Mouse (Mus musculus): ENCODE measurements around the gene Hbq1b. TPM values are rescaled to one million over a fixed set of nuclear protein-coding genes. Genes with fewer than 3 reads are reported as not detected.

The Hbq1b gene
- polyA plus RNA-seq, 1 experiment from 2014 or later, result 4.9 TPM

DNA sequence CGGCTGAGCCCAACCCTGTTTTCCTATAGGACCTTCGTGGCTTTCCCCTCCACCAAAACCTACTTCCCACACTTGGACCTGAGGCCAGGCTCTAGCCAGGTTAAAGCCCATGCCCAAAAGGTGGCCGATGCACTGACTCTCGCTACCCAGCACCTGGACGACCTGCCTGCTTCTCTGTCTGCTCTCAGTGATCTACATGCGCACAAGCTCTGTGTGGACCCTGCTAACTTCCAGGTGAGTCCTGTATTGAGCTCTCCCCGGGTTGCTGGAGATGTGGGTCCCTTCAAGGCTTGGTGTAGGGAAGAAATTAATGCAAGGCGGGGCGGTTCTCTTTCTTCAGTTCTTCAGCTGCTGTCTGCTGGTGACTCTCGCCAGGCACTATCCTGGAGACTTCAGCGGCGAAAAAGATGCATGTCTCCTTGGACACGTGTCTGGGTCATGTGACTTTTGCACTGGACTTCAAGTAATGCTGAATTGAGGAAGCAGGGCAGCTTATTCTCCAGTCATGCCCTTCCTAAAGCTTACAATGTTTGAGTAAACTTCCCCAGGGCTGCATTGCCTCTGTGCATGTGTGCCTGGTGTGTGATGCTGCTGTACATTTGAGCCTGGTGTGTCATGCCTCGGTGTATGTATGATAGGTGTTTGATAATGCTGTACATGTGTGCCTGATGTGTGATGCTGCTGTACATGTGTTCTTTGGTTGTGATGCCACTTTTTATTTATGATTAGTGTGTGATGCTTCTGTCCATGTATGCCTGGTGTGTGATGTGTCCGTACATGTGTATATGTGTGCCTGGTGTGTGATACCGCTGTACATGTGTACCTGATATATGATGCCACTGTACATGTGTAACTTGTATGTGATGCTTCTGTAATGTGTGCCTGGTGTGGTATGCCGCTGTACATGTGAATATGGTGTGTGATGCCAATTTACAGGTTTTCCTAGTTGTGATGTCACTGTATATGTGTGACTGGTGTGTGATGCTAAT is 13.8 kb downstream of the Hbq1b start:
- H3K9ac ChIP-seq (ENCODE audit: low read length), result no peak overlapping the region
- H3K4me2 ChIP-seq (ENCODE audit: low read depth, severe bottlenecking), result peak overlapping the region; percentile 27; the same call in 1 of the 2 replicates
- no peak overlapping the region for H3K4me3 ChIP-seq (ENCODE audit: low read depth, low read length)
- H3K27me3 ChIP-seq (ENCODE audit: control insufficient read depth, insufficient read depth, low read length), result 0 out of 2 replicates have a peak, but pooled peaks cover 3% of the 10 kb centered on the region
- DNase-seq (ENCODE audit: low spot score), result no peak
- H3K36me3 ChIP-seq (ENCODE audit: control insufficient read depth, insufficient read depth, low read length), result no peaks in the 10 kb centered on the region
- H3K9me3 ChIP-seq (ENCODE audit: control insufficient read depth, low read length), result no peaks in the 10 kb centered on the region
- no peak overlapping the region for H3K27ac ChIP-seq (replicated peaks; ENCODE audit: low read depth, low read length)
- 0 out of 2 replicates have a peak, but pooled peaks have one; percentile 45 for ATAC-seq (ENCODE audit: insufficient number of reproducible peaks, low FRiP score, low TSS enrichment, low read depth)
- WGBS, result 59% methylated on average over 14 of the region's 17 CpGs
- H3K4me1 ChIP-seq (ENCODE audit: control insufficient read depth, insufficient read depth, low read length), result no peaks in the 10 kb centered on the region

- Histone ChIP-seq H3K27me3 (ENCODE audit: control insufficient read depth, insufficient read depth, low read length) (0 out of 2 replicates have a peak, but pooled peaks cover 3% of the 10 kb centered on the region), H3K4me3 (ENCODE audit: low read depth, low read length) (no peak overlapping the region), H3K36me3 (ENCODE audit: control insufficient read depth, insufficient read depth, low read length) (no peaks in the 10 kb centered on the region), H3K27ac (replicated peaks; ENCODE audit: low read depth, low read length) (no peak overlapping the region), H3K9me3 (ENCODE audit: control insufficient read depth, low read length) (no peaks in the 10 kb centered on the region), H3K9ac (ENCODE audit: low read length) (no peak overlapping the region), H3K4me2 (ENCODE audit: low read depth, severe bottlenecking) (no peak overlapping the region), H3K4me1 (ENCODE audit: control insufficient read depth, insufficient read depth, low read length) (no peaks in the 10 kb centered on the region)
- DNase-seq (ENCODE audit: low spot score) (no peak), ATAC-seq (ENCODE audit: insufficient number of reproducible peaks, low FRiP score, low TSS enrichment, low read depth) (no peak)
- 78% methylated on average over 1 of the region's 1 CpGs for WGBS
These were observed 14.7 kb downstream of the Hbq1b start for GRCm38 (mm10) chr11:32301506-32301905.

DNA sequence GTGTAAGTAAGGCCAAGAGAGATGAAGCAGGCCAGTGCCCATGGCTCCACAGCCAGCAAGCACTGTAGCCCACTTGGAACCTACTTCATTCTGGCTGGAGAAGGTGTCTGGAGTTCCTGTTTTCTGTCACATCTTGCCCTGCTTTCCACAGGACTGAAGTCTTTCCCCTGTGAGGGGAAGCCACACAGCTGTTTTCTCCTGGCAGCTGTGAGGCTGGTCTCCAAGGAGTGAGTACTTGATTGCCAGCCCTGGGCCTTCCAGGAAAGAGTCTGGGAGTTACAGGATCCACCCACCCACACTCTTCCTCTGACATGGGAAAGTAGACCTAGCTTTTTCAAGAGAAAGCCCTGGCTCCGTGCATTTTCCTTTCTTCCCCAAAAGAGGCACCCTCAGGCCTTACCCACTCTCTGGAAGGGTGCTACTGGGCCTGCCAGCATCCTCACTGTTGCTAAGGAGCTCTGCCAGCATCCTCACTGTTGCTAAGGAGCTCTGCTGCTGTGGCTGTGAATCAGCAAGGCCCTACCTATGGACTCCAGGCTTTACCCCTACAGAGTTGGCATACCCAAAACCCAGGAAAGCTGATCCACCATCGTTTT is 16.2 kb downstream of the Hbq1b start:
- 52% methylated on average over 2 of the region's 2 CpGs for WGBS
- ATAC-seq (ENCODE audit: insufficient number of reproducible peaks, low FRiP score, low TSS enrichment, low read depth) (no peak), DNase-seq (ENCODE audit: low spot score) (no peak)
- Histone ChIP-seq H3K27ac (replicated peaks; ENCODE audit: low read depth, low read length) (no peak overlapping the region), H3K4me2 (ENCODE audit: low read depth, severe bottlenecking) (no peak overlapping the region), H3K4me3 (ENCODE audit: low read depth, low read length) (no peak overlapping the region), H3K4me1 (ENCODE audit: control insufficient read depth, insufficient read depth, low read length) (no peaks in the 10 kb centered on the region), H3K9ac (ENCODE audit: low read length) (no peak overlapping the region), H3K9me3 (ENCODE audit: control insufficient read depth, low read length) (no peaks in the 10 kb centered on the region), H3K36me3 (ENCODE audit: control insufficient read depth, insufficient read depth, low read length) (no peaks in the 10 kb centered on the region), H3K27me3 (ENCODE audit: control insufficient read depth, insufficient read depth, low read length) (0 out of 2 replicates have a peak, but pooled peaks cover 3% of the 10 kb centered on the region)

- 0 out of 2 replicates have a peak, but pooled peaks cover 3% of the 10 kb centered on the region for H3K27me3 ChIP-seq (ENCODE audit: control insufficient read depth, insufficient read depth, low read length)
- 90% methylated on average over 1 of the region's 1 CpGs for WGBS
- DNase-seq (ENCODE audit: low spot score) (no peak), ATAC-seq (ENCODE audit: insufficient number of reproducible peaks, low FRiP score, low TSS enrichment, low read depth) (no peak)
- H3K36me3 ChIP-seq (ENCODE audit: control insufficient read depth, insufficient read depth, low read length), result no peaks in the 10 kb centered on the region
- no peak overlapping the region for H3K4me3 ChIP-seq (ENCODE audit: low read depth, low read length)
- H3K9me3 ChIP-seq (ENCODE audit: control insufficient read depth, low read length), result no peaks in the 10 kb centered on the region
- H3K9ac ChIP-seq (ENCODE audit: low read length), result no peak overlapping the region
- H3K27ac ChIP-seq (replicated peaks; ENCODE audit: low read depth, low read length), result no peak overlapping the region
- H3K4me1 ChIP-seq (ENCODE audit: control insufficient read depth, insufficient read depth, low read length), result no peaks in the 10 kb centered on the region
- H3K4me2 ChIP-seq (ENCODE audit: low read depth, severe bottlenecking), result no peak overlapping the region
These were observed 16.7 kb downstream of the Hbq1b start for GRCm38 (mm10) chr11:32303455-32303854.

GRCm38 (mm10) chr11:32307006-32307405 is 20.2 kb downstream of the Hbq1b start:
- H3K36me3 ChIP-seq (ENCODE audit: control insufficient read depth, insufficient read depth, low read length), result no peaks in the 10 kb centered on the region
- DNase-seq (ENCODE audit: low spot score) (no peak), ATAC-seq (ENCODE audit: insufficient number of reproducible peaks, low FRiP score, low TSS enrichment, low read depth) (no peak)
- H3K9ac ChIP-seq (ENCODE audit: low read length), result no peak overlapping the region
- H3K9me3 ChIP-seq (ENCODE audit: control insufficient read depth, low read length), result no peaks in the 10 kb centered on the region
- H3K4me3 ChIP-seq (ENCODE audit: low read depth, low read length), result no peak overlapping the region
- 79% methylated on average over 1 of the region's 1 CpGs for WGBS
- no peaks in the 10 kb centered on the region for H3K27me3 ChIP-seq (ENCODE audit: control insufficient read depth, insufficient read depth, low read length)
- no peak overlapping the region for H3K4me2 ChIP-seq (ENCODE audit: low read depth, severe bottlenecking)
- no peaks in the 10 kb centered on the region for H3K4me1 ChIP-seq (ENCODE audit: control insufficient read depth, insufficient read depth, low read length)
- H3K27ac ChIP-seq (replicated peaks; ENCODE audit: low read depth, low read length), result no peak overlapping the region

DNA sequence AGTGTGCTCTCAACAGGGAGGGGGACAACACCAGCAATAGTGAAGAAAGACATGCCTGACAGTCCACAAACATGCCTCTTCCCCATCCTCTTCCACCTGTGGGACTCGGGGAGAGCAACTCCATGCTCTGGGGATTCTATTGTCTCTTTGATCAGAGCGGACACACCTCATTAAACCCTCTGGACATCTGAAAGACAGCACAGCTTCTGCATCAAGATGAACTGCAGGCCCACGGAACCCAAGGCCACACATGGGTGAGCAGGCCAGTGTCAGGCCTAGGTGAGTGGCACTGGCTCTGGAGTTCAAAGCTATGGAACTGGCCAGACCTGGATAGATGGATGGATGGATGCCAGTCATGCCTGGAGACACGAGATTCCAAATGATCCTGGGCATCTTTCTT is 22.7 kb downstream of the Hbq1b start:
- ATAC-seq (ENCODE audit: insufficient number of reproducible peaks, low FRiP score, low TSS enrichment, low read depth) (no peak), DNase-seq (ENCODE audit: low spot score) (no peak)
- Histone ChIP-seq H3K4me3 (ENCODE audit: low read depth, low read length) (no peak overlapping the region), H3K9me3 (ENCODE audit: control insufficient read depth, low read length) (no peaks in the 10 kb centered on the region), H3K9ac (ENCODE audit: low read length) (no peak overlapping the region), H3K4me1 (ENCODE audit: control insufficient read depth, insufficient read depth, low read length) (no peaks in the 10 kb centered on the region), H3K27me3 (ENCODE audit: control insufficient read depth, insufficient read depth, low read length) (no peaks in the 10 kb centered on the region), H3K4me2 (ENCODE audit: low read depth, severe bottlenecking) (no peak overlapping the region), H3K27ac (replicated peaks; ENCODE audit: low read depth, low read length) (no peak overlapping the region), H3K36me3 (ENCODE audit: control insufficient read depth, insufficient read depth, low read length) (no peaks in the 10 kb centered on the region)
- WGBS, result 69% methylated on average over 4 of the region's 4 CpGs

DNA sequence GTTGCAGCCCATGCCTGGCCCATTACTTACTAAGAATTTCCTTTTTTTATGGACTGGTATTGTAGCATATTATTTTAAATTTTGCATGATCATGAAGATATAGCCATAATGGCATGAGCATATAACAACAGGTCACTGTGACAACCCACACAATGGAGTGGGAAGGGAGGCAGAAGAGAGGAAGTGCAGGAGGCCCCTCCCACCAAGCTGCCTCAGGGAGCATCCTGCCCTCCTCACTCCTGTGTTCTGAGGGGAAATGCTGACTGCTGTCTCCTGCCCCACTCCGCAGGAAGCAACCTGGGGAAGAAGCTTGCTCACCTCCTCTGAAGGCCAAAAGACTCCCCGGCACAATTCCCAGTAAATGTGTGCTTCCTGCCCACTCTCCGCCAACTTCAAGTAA is 23.2 kb downstream of the Hbq1b start:
- Histone ChIP-seq H3K36me3 (ENCODE audit: control insufficient read depth, insufficient read depth, low read length) (no peaks in the 10 kb centered on the region), H3K4me1 (ENCODE audit: control insufficient read depth, insufficient read depth, low read length) (no peaks in the 10 kb centered on the region), H3K9me3 (ENCODE audit: control insufficient read depth, low read length) (no peaks in the 10 kb centered on the region), H3K27ac (replicated peaks; ENCODE audit: low read depth, low read length) (no peak overlapping the region), H3K9ac (ENCODE audit: low read length) (no peak overlapping the region), H3K4me2 (ENCODE audit: low read depth, severe bottlenecking) (no peak overlapping the region), H3K27me3 (ENCODE audit: control insufficient read depth, insufficient read depth, low read length) (no peaks in the 10 kb centered on the region), H3K4me3 (ENCODE audit: low read depth, low read length) (no peak overlapping the region)
- 76% methylated on average over 3 of the region's 3 CpGs for WGBS
- no peak for ATAC-seq (ENCODE audit: insufficient number of reproducible peaks, low FRiP score, low TSS enrichment, low read depth)
- DNase-seq (ENCODE audit: low spot score), result no peak

GRCm38 (mm10) chr11:32316009-32316408 is 29.2 kb downstream of the Hbq1b start:
- Histone ChIP-seq H3K4me3 (ENCODE audit: low read depth, low read length) (no peak overlapping the region), H3K27ac (replicated peaks; ENCODE audit: low read depth, low read length) (no peak overlapping the region), H3K36me3 (ENCODE audit: control insufficient read depth, insufficient read depth, low read length) (no peaks in the 10 kb centered on the region), H3K9me3 (ENCODE audit: control insufficient read depth, low read length) (no peaks in the 10 kb centered on the region), H3K27me3 (ENCODE audit: control insufficient read depth, insufficient read depth, low read length) (no peaks in the 10 kb centered on the region), H3K4me1 (ENCODE audit: control insufficient read depth, insufficient read depth, low read length) (no peaks in the 10 kb centered on the region), H3K4me2 (ENCODE audit: low read depth, severe bottlenecking) (no peak overlapping the region), H3K9ac (ENCODE audit: low read length) (no peak overlapping the region)
- no peak for DNase-seq (ENCODE audit: low spot score)
- ATAC-seq (ENCODE audit: insufficient number of reproducible peaks, low FRiP score, low TSS enrichment, low read depth), result no peak
- 87% methylated on average over 3 of the region's 3 CpGs for WGBS

All from limb, embryonic 11.5 days (tissue).